Mouse (Mus musculus): ENCODE data around the gene Tead2.
"Not testable (repeated sequence)": the region's sequence is repeated elsewhere in the genome, so short reads cannot be mapped to it uniquely, and the experiment has no call there.

Gene Tead2

DNA sequence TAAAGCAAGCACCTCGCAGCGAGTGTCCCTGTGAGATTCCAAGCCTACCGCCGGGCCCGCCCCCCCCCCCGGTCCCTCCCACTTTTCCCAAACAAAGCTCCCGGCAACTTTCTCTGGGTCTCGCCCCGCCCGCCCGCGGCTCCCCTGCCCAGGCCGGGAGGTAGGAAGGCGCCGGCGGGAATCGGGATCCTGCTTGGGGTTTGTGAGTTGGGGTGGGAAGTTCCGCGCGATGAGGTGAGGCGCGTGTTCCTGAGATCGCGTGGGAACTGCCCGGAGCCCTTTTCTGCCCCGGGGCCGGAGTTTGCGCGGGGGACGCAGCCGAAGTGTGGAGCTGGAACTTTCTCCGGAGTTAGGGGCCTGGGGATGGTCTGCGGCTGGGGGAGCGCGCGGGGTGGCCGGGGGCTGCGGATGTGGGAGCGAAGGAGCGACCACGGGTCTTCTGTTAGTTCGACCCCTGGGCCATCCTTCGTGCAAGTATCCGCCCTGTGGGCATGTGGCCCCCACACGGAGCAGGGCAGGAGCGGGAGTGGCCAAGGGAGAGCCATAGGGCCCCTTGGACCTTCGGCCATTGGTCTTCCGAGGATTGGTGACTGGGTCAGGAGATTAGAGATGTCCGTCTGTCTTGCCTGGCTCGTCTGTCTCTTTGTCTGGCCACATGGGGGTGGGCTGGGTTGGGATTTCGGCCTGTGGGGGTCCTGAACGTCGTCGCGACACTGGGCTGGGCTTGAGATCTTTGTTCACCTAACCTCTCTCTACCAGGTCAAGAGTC lies at the start of gene Tead2:
Gene Tead2, plus strand, starts transcription at position 81 of the 769 bp plus-strand sequence.
- DNase-seq = peak in 1 of 2 experiments; percentile 15

DNA sequence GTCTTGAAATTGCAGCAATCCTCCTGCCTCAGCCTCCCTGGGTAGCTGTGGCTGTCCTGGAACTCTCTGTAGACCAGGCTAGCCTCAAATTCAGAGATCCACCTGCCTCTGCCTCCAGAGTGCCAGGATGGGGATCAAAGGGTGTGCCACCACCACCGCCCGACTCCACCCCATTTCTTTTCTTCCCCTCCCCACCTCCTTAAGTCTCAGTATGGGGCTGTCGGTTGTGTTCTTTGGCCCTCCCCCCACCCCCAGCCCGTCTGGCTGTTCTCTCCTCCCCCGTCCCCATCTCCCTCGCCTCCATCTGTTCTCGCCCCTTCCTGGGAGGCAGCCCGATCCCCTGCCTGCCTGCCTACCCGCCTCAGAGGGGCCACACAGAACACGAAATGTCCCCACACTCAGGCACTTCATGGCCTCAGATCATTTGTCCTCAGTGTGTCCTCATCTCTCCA lies 48.6 kb upstream of the Tead2 start:
- no peak for DNase-seq

DNA sequence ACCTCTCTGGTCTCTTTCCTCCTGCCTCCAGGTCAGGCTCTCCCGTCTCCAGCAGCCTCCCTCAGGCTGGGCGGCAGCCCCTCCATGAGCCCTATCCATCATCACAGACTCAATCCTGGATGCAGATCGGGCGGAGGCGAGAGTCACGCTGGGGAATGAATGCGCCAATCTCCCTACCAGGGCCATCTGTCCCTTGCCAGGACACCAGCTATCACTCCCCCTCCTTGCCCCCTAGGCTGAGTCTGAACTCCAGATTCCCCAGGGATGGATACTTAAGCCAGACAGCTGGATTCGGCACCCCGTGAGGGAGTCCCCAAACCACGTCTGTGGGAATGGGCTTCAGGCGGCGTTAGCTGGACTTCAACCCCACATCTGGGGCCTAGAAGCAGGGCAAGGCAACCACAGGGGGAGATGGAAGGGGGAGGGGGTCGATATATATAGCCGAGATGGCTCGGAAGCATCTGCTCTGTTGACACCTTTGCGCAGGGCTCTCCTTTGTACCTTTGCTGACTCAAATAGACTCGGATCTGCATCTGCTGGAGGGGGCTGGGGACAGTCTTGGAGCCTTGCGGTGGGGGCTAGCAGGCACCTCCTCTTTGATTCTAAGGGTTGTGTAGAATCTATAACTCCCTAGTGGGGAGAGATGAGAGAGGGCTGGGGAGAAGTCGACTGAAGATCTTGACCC lies 47.6 kb upstream of the Tead2 start:
- no peak for DNase-seq

DNA sequence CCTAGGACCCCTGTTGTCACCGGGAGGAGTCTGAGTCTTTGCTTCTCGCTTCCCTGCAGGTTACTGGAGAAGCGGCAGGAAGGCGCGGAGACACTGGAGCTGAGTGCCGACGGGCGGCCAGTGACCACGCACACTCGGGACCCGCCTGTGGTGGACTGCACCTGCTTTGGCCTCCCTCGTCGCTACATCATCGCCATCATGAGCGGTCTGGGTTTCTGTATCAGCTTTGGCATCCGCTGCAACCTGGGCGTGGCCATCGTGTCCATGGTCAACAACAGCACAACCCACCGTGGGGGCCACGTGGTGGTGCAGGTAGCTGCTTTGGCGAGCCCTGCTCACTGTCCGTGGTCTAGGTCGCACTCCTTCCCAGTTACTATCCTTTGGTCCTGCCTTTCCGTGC lies 46.9 kb upstream of the Tead2 start:
- DNase-seq = no peak

DNA sequence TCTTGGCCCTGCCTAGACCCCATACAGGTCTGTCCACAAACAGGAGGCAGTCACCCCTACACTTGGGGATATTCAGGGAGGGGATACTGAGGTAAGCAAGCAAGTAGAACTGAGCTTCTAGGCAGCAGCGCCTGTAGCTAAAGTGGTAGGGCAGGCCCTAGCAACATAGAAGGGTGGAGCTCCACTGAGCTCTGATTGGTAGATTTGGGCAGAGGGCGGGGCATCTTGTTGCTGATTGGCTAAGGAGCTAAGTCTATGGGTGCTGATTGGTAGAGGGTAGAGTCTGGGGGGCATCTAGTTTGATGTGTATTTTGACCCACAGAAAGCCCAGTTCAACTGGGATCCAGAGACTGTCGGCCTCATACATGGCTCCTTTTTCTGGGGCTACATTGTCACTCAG lies 46.1 kb upstream of the Tead2 start:
- no peak for DNase-seq

DNA sequence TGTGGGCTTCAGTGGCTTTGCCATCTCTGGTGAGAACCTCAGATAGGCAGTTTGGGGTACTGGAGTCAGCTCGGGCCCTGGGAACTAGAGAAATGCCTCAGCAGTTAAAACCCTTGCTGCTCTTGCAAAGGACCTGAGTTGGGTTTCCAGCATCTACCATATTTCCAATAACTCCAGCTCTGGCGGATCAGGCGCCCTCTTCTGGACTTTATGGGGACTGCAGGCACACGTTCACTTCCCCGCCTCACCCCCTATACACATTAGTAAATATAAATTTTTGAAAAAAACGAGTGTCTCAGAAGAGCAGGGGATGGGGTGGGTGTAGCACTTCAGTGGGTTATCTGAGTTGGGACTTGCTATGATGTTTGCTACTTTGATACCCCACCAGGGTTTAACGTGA lies 42.6 kb upstream of the Tead2 start:
- DNase-seq = no peak

DNA sequence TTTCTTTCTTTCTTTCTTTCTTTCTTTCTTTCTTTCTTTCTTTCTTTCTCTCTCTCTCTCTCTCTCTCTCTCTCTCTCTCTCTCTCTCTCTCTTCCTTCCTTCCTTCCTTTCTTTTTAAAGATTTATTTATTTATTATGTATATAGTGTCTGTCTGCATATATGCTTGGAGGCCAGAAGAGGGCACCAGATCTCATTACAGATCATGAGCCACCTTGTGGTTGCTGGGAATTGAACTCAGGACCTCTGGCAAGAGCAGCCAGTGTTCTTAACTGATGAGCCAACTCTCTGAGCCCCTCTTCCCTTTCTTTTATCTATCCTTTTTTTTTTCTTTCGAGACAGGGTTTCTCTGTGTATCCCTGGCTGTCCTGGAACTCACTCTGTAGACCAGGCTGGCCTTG lies 41.8 kb upstream of the Tead2 start:
- not testable (repeated sequence) for DNase-seq

DNA sequence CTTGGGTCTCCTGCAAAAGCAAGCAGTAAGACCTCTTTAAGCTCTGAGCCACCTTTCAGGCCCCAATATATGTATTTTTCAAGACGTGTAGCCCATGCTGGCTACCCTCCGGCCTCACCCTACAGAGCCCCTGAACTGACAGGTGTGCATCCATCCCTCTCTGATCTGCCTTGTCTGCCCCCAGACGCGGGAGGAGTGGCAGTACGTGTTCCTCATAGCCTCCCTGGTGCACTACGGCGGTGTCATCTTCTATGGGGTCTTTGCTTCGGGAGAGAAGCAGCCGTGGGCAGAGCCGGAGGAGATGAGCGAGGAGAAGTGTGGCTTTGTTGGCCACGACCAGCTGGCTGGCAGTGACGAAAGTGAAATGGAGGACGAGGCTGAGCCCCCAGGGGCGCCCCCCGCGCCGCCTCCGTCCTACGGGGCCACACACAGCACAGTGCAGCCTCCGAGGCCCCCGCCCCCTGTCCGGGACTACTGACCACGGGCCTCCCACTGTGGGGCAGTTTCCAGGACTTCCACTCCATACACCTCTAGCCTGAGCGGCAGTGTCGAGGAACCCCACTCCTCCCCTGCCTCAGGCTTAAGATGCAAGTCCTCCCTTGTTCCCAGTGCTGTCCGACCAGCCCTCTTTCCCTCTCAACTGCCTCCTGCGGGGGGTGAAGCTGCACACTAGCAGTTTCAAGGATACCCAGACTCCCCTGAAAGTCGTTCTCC lies 40.8 kb upstream of the Tead2 start:
- no peak for DNase-seq

DNA sequence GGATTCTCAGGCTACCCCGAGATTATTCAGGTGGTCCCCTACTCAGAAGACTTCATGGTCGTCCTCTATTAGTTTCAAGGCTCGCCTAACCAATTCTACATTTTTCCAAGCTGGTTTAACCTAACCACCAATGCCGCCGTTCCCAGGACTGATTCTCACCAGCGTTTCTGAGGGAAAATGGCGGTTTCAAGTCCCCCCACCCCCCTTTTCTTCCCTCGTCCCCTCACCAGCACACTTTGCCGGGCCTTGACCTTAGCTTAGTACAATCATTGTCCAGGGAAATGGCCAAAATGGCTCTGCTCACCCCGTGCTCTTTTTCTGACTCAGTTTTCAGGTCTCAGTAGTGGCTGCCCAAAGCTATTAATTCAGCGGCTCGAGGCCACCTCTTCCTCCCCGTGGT lies 40.2 kb upstream of the Tead2 start:
- no peak for DNase-seq

DNA sequence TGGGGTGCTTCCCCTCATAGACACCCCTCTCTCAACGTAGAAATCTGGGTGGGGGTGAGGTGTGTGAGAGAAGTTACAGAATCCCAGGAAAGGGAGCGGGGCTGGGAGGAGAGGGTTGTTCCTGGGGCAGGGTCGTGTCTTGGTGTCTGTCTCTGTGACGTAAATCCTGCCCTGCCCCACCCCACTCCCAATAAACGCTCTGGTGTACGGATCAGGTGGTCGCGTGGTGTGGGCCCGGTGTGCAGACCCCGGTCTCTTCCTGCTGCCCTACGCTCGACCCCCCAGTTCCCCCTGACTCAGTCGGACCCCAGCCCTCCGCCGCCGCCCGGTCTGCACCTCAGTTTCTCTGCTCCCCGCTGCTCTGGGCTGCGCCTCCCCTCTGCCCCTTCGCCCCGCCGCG lies 39.6 kb upstream of the Tead2 start:
- no peak for DNase-seq

DNA sequence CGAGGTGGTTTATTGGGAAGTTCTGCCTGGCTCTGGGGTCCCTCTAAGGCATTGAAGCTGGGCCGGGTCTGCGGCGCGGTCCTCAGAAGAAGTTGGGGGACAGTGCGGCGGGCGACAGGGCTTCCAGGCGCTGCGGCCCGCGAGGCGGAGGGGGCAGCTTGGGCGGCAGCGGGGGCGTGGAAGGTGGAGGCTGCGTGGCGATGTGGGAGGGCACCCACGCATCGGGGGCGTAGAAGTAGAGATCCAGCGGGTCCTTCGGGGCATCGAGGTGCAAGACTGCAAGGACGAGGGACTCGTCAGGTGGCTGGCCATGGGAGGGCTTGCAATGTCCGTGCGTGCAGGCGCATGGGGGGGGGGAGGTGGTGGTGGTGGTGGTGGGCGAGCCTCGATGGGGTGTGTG lies 39.2 kb upstream of the Tead2 start:
- DNase-seq = no peak

DNA sequence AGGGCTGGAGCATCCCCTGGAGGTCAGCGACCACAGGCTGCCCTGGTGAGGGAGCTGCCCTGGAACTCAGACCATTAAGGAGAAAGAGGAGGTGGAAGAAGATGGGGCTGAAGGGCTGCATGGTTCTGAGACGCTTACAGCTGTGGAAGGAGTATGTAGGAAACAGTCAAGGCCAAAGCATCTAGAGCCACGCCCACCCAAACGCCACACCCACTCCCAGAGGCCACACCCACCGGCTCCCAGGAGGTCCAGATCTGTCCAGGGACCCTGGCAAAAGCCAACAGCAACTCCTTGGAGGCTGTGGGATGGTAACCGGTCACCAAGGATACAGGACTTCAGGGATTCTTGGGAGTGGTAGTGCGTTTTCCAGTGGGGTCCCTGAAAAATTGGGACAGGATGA lies 37.0 kb upstream of the Tead2 start:
- no peak for DNase-seq

DNA sequence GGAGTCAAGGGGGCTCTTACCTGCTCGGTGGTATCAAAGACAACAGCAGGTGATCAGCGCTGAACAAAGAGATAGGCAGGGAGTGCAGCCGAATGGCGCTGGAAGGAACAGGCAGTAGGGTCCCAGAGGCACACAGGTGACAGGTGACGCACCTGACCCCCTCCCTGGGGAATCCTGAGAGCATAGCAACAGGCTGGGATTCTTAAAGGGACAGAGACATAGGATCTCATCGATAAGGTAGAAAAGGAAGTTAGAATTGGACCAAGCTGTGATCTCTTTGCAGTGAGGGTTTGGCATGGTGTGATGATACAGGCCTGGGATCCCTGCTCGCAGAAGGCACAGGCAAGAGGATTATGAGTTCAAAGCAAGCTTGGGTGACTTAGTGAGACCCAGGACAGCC lies 36.1 kb upstream of the Tead2 start, which contains the start of gene Gfy:
Gene Gfy, minus strand, starts transcription at position 101 of the 400 bp plus-strand sequence.
- no peak for DNase-seq

DNA sequence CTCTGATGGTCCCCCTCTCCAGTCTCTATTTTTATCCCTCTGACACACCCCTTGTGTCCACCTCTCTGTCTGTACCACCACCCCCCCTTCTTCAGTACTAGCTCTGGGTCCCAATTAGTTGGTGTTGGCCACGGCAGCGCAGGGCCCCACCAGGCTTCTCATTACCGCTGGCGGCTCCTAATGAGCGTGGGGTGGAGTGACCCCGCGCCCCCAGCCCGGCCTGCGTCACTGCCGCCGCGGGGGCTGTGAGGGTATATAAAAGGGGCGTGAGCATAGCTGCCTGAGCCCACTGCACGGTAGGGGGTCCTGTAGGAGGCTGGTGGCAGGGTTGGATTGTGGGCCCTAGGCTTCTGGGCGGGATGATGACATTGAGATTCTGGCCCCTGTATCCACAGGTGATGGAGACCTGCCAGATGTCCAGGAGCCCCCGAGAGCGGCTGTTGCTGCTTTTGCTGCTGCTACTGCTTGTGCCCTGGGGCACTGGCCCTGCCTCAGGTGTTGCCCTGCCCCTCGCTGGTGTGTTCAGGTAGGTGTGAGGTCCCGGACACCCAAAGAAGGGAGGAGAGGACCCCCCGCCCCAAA lies 34.6 kb upstream of the Tead2 start, which contains the start of gene Pth2:
Gene Pth2, plus strand, starts transcription at position 100 of the 582 bp plus-strand sequence.
- DNase-seq = no peak

DNA sequence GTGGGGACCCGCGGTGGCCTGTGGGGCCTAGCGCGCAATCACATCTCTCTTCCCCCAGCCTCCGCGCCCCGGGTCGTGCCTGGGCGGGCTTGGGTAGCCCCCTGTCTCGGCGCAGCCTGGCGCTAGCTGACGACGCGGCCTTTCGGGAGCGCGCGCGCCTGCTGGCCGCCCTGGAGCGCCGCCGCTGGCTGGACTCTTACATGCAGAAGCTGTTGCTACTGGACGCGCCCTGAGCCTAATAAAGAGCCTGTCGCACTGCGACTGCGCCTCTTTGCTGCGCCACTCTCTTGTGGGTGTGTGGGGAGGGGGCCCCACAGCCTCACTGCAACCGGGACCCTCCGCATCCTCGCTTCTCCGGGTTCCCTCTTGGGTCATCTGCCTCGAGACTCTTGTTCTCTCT lies 34.0 kb upstream of the Tead2 start:
- no peak for DNase-seq

DNA sequence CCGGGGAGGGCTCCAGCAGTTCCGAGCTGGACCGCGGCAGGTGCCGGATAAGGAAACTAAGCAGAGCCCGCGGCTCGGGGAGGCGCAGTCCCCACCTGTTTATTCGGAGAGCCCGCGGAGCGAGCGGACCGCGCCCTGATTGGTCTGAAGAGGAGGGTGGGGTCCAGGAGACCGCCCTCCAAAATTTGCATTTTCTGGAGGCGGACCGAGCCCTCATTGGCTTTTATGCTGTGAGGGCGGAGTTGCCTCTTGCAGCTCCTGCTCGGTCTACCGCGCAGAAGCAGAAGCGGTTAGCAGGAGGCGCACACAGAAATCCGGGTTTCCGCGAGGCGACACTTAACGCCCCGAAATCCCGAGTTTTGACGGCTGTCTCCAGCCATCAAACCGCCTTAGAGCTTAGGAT lies 33.4 kb upstream of the Tead2 start:
- DNase-seq = peak; percentile 92 to 93

DNA sequence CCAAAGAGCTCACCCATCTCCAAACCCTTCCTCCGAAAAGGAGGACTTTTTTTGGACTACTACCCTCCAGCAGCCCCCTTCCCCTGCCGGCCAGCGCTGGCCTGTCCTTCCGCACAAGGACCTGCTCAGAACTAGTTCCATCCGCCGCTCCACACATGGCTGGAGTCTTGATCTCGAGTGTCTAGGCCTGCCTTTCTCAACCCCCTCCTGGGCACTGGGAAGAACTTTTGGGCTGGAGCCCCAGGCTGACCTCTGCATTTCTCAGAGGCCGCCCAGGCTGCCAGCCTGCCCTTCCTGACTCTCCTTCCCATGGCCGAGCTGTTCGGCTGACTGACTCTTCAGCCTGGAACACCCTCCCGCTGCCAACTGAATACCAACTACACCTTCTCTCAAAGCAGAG lies 32.9 kb upstream of the Tead2 start:
- peak; percentile 22 to 39 for DNase-seq

DNA sequence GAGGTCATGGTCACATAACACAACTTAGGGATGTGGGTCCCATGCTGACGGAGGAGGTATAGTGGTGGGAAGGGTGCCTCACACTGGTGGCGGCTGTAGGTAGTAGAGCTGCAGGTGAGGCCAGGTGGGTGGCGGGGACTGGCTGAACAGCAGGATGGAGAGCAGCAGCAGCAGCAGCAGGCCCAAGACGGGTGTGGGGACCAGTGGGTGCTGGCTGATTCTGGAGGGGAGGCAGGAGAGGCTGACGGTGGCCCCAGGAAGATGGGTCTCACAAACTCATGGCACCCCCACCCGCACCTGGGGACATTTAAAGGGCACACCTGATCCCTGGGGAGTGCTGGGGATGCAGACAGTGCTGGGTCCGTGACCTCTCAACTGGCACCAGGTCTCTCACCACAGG lies 31.9 kb upstream of the Tead2 start:
- no peak for DNase-seq

DNA sequence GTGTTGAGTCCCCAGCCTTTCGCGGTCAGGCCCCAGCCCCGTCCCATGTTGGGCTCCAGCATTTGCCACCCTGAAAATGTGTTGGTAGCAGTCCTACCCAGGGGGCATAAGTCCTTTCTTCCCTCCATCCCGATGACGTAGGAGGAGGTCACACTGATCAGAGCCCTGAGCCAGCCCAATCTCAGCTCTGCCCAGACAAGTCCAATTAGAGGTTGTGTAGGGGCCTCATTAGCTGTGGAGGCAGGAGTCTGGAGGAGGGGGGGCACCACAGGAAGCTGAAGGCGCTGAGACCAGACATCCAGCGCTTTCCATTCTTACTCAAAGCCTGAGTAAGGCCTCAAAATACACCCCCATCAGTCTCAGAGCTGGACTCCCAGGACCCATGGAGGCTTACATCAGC lies 29.6 kb upstream of the Tead2 start:
- no peak for DNase-seq

DNA sequence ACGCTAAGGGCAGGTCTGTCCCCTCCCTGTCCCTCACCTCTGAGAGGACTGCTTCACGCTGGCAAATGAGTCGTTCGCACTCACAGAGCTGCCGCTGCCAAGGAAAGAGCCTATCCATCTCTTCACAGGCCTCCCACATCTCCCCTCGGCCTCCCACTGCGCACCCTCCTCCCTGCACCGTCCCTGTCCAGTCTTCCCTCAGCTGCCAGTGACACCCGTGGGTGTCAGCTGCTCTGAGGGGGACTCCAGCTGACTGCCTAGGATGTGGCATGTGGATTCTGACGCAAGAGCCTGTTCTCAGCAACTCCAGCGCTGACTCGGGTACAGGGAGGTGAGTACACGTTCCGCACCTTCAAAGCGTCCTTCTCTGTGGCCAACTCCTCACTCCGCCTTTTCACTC lies 26.0 kb upstream of the Tead2 start:
- no peak for DNase-seq

DNA sequence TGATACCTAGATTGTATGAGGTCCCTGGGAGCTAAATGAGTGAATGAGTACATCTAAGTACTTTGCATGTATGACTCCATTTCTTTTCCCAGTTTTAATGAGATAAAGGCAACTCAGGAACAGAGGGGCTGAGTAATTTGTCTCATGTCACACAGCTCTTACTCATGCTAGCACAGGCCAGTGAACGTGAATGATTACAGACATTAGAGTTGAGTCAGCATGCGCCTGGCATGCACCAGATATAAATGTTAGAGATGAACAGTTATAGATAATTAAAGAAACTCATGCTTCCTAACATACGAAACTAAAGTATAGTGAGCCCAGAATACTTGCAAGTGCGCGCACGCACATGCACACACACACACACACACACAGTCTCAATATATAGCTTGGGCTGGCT lies 25.4 kb upstream of the Tead2 start:
- no peak for DNase-seq

DNA sequence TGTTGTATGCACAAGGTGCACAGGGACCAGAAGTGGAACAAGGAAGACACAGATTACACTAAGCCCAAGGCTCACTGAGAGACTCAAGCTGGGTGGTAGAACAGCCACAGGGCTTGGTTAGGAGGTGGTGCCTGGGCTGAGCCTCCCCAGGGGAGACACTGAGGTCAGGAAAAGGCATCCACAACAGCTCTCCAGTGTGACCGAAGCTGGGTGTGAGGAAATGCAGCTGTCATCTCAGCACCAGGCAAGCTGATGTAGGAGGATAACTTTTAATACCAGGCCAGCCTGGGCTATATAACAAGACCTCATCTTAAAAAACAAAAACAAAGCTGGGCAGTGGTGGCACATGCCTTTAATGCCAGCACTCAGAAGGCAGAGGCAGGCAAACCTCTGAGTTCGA lies 24.4 kb upstream of the Tead2 start:
- no peak for DNase-seq

DNA sequence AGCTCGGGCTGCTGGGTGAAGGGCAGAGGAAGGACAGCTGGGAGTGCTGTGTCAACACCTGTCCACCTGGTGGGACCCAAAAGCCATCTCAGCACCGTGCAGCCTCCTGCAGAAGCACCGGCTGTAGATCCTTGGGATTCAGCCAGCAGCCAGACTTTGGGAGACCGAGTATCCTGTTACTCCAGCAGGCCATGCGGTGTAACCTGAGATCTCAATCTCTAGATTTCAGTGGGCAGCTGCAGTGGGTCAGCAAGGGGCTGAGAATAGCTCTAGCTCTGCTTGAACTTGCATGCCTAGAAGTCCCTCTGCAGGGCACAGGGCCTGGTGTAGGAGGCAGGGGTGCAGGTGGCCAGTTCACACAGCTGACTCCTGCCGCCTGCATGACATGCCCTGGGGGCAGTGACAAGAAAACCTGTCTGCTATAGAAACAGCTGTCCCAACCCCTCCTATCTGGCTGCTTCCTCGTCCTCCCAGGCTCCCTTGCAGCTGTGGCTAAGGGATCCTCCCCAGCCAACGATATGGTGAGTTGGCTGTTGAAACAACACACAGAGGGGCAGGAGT lies 23.7 kb upstream of the Tead2 start:
- no peak for DNase-seq

Data from kidney, adult 8-10 months (tissue).